Mouse (Mus musculus) thymus, adult 2 months (tissue): ENCODE results near the gene Dnah8. TPM values are rescaled to one million over a fixed set of nuclear protein-coding genes. Genes with fewer than 3 reads are reported as not detected.
"Not testable (repeated sequence)": the region's sequence is repeated elsewhere in the genome, so short reads cannot be mapped to it uniquely, and the experiment has no call there.

Source experiments
- DNase-seq: peaks from one replicate; pipeline ENCODE4 v3.0.0; 2021
- H3K27ac ChIP-seq: fragments of 200-500 bp; 2 replicates; pipeline ENCODE4 v1.5.1; 2012; ENCODE audit warnings: low read length, control low read depth; ENCODE audit not compliant: control insufficient read depth, insufficient read depth
- H3K27me3 ChIP-seq: fragments of 200-500 bp; 2 replicates; pipeline ENCODE4 v1.6.1; 2012; ENCODE audit warnings: mild to moderate bottlenecking, low read length, moderate library complexity, mixed read lengths; ENCODE audit not compliant: control insufficient read depth, insufficient read depth
- H3K36me3 ChIP-seq: fragments of 200-500 bp; 2 replicates; pipeline ENCODE4 v1.6.1; 2012; ENCODE audit warnings: mild to moderate bottlenecking, low read length, moderate library complexity; ENCODE audit not compliant: control insufficient read depth, insufficient read depth
- H3K4me1 ChIP-seq: fragments of 200-500 bp; replicated peaks from 2 replicates; pipeline ENCODE4 v1.6.1; 2012; ENCODE audit warnings: low read length; ENCODE audit not compliant: control insufficient read depth, insufficient read depth
- H3K4me3 ChIP-seq: fragments of 200-500 bp; 2 replicates; pipeline ENCODE4 v1.5.1; 2012; ENCODE audit warnings: mild to moderate bottlenecking, low read length, control low read depth, moderate library complexity; ENCODE audit not compliant: control insufficient read depth, insufficient read depth
- CTCF ChIP-seq: fragments of 200-500 bp; IDR thresholded peaks from 2 replicates; pipeline ENCODE4 v1.5.1; 2012; ENCODE audit warnings: mild to moderate bottlenecking, control low read depth, low read length, moderate library complexity, borderline replicate concordance; ENCODE audit not compliant: control insufficient read depth, poor library complexity, insufficient read depth; ENCODE audit errors: extremely low read depth
- POLR2A ChIP-seq: fragments of 200-500 bp; IDR thresholded peaks from 2 replicates; pipeline ENCODE4 v1.6.1; 2012; ENCODE audit warnings: mild to moderate bottlenecking, low read length, control low read depth, moderate library complexity; ENCODE audit not compliant: control insufficient read depth, poor library complexity, insufficient read depth; ENCODE audit errors: extremely low read depth
- WGBS: fragments of 180-500 bp; shearing (Covaris S2); methylation state at CpG from one replicate; pipeline ENCODE4 v1.1.7; 2018; 5-methylcytosine and 5-hydroxymethylcytosine counted together
- polyA plus RNA-seq: library from polyadenylated mRNA; depleted of rRNA; stranded (reverse); fragments of >200 nt; gene quantifications from 2 replicates; pipeline ENCODE4 v1.2.3, GENCODE M21; 2012; rRNA removed

Dnah8 gene
- polyA plus RNA-seq = 51.3 and 58.4 TPM in 2 replicates

- H3K4me1 ChIP-seq, DNase-seq, H3K27ac ChIP-seq, H3K36me3 ChIP-seq, H3K27me3 ChIP-seq: not testable (repeated sequence)
- 0 out of 2 replicates have a peak within 1 kb of the TSS, but pooled peaks have one; percentile 21 for H3K4me3 ChIP-seq
- no CpG with 5 or more reads among the region's 20 CpGs for WGBS
Observed at GRCm38 (mm10) chr17:30624132-30624531, at the start of gene Dnah8. Gene Dnah8, plus strand, starts transcription at chr17:30624354.

GRCm38 (mm10) chr17:30574783-30575075, 49.4 kb upstream of the Dnah8 start:
- Histone ChIP-seq H3K4me1 (peaks cover 6% of the 10 kb centered on the region), H3K27ac (no peak overlapping the region), H3K27me3 (no peaks in the 10 kb centered on the region), H3K36me3 (no peaks in the 10 kb centered on the region), H3K4me3 (no peak overlapping the region)
- no peak for TF ChIP-seq POLR2A
- DNase-seq = no peak
- 27% methylated on average over 8 of the region's 8 CpGs for WGBS

- Histone ChIP-seq H3K27ac (no peak overlapping the region), H3K4me3 (peak overlapping the region; percentile 84), H3K36me3 (no peaks in the 10 kb centered on the region), H3K4me1 (peaks cover 6% of the 10 kb centered on the region), H3K27me3 (no peaks in the 10 kb centered on the region)
- no peak for TF ChIP-seq CTCF
- TF ChIP-seq POLR2A = no peak
- DNase-seq = peak; percentile 63
- WGBS = 3% methylated on average over 35 of the region's 35 CpGs
Observed at GRCm38 (mm10) chr17:30575121-30575904, 48.8 kb upstream of the Dnah8 start.

GRCm38 (mm10) chr17:30575941-30576773, 48.0 kb upstream of the Dnah8 start, which contains the start of gene Btbd9:
Gene Btbd9, minus strand, starts transcription at chr17:30576488.
- DNase-seq = peak; percentile 94
- whole genome bisulfite sequencing = under 1% methylated on average over 79 of the region's 94 CpGs

GRCm38 (mm10) chr17:30576946-30577345, 47.2 kb upstream of the Dnah8 start:
- Histone ChIP-seq H3K36me3 (no peaks in the 10 kb centered on the region), H3K27me3 (no peaks in the 10 kb centered on the region), H3K4me1 (peaks cover 6% of the 10 kb centered on the region), H3K27ac (no peak overlapping the region), H3K4me3 (peak overlapping the region; percentile 84; the same call in 1 of the 2 replicates)
- no peak for TF ChIP-seq POLR2A
- no peak for TF ChIP-seq CTCF
- 49% methylated on average over 12 of the region's 12 CpGs for WGBS
- no peak for DNase-seq

More at GRCm38 (mm10) chr17:30575941-30576773, 48.0 kb upstream of the Dnah8 start, which contains the start of gene Btbd9:
- Histone ChIP-seq H3K4me3 (peak within 1 kb of the TSS; percentile 84), H3K27ac (peak within 1 kb of the TSS; percentile 3; the same call in 1 of the 2 replicates), H3K27me3 (no peaks in the 10 kb centered on the region), H3K4me1 (peaks cover 6% of the 10 kb centered on the region), H3K36me3 (no peaks in the 10 kb centered on the region)
- TF ChIP-seq CTCF = 0 out of 2 replicates have a peak, but pooled peaks have one; percentile 29
- peak; percentile 42; the same call in 1 of the 2 replicates for TF ChIP-seq POLR2A

GRCm38 (mm10) chr17:30580781-30581180, 43.4 kb upstream of the Dnah8 start:
- 89% methylated on average over 1 of the region's 1 CpGs for WGBS
- H3K27me3 ChIP-seq = no peaks in the 10 kb centered on the region
- no peak overlapping the region for H3K27ac ChIP-seq
- no peak for DNase-seq
- H3K36me3 ChIP-seq = no peaks in the 10 kb centered on the region
- H3K4me1 ChIP-seq = peaks cover 4% of the 10 kb centered on the region
- H3K4me3 ChIP-seq = no peak overlapping the region
- no peak for TF ChIP-seq CTCF
- TF ChIP-seq POLR2A = no peak
